Mouse (Mus musculus): ENCODE results near the gene Kcnip2.

- TF ChIP-seq CTCF (IDR thresholded peaks at IDR 0.05; ENCODE audit: control insufficient read depth, insufficient read depth, insufficient read length) (no peak), CEBPB (IDR thresholded peaks at IDR 0.05; ENCODE audit: low read depth) (no peak), USF1 (IDR thresholded peaks at IDR 0.05; ENCODE audit: low read depth) (no peak), FOSL1 (IDR thresholded peaks at IDR 0.05; ENCODE audit: insufficient read depth, low read length, poor library complexity, severe bottlenecking) (no peak), MYOG (IDR thresholded peaks at IDR 0.05; ENCODE audit: control insufficient read depth, extremely low read depth, insufficient read length) (no peak), MAX (IDR thresholded peaks at IDR 0.05) (no peak)
Measured at GRCm38 (mm10) chr19:45781676-45782075, 34.2 kb downstream of the Kcnip2 start.

All from C2C12 (cell line).